Mouse (Mus musculus) liver, embryonic 14.5 days (tissue): ENCODE measurements around the gene Ywhae. TPM values are rescaled to one million over a fixed set of nuclear protein-coding genes. Genes with fewer than 3 reads are reported as not detected.

Experiments used
- ATAC-seq: fragments of 200-750 bp; cut with Nextera tagmentation; 2 replicates; pipeline ENCODE4 v1.8.0; 2017; ENCODE audit warnings: moderate number of reproducible peaks, mild to moderate bottlenecking, moderate library complexity; ENCODE audit not compliant: insufficient read depth
- DNase-seq, 3 experiments: peaks; one replicate each; pipeline ENCODE4 v3.0.0-alpha.2; 2012 to 2013; ENCODE audit warnings: low read depth in 3 of 3, low spot score in 3 of 3
- H3K27ac ChIP-seq: fragments of 300-500 bp; sonication (generic); 2 replicates; pipeline ENCODE4 v1.5.1; 2014; ENCODE audit warnings: moderate library complexity, mild to moderate bottlenecking, control low read depth, inconsistent platforms
- H3K27me3 ChIP-seq: fragments of 300-500 bp; sonication (generic); 2 replicates; pipeline ENCODE4 v1.6.1; 2014; ENCODE audit warnings: mild to moderate bottlenecking, low read length, moderate library complexity; ENCODE audit not compliant: control insufficient read depth, insufficient read depth
- H3K36me3 ChIP-seq: fragments of 300-500 bp; sonication (generic); replicated peaks from 2 replicates; pipeline ENCODE4 v1.6.1; 2014; ENCODE audit warnings: low read depth; ENCODE audit not compliant: control insufficient read depth, insufficient read depth
- H3K4me1 ChIP-seq, 2 experiments: fragments of 200-500 bp in 1 of 2; fragments of 300-500 bp in 1 of 2; sonication (generic) in 1 of 2; replicated peaks; 2 replicates each; pipeline ENCODE4 v1.6.1; 2012 to 2014; ENCODE audit warnings: antibody characterized with exemption in 1 of 2, inconsistent platforms in 1 of 2, low read length in 1 of 2; ENCODE audit not compliant: control insufficient read depth in 2 of 2, insufficient read depth in 2 of 2
- H3K4me2 ChIP-seq: fragments of 300-500 bp; sonication (generic); 2 replicates; pipeline ENCODE4 v1.6.1; 2014; ENCODE audit warnings: low read depth, mild to moderate bottlenecking, control low read depth, moderate library complexity
- H3K4me3 ChIP-seq, 2 experiments: fragments of 200-500 bp in 1 of 2; fragments of 300-500 bp in 1 of 2; sonication (generic) in 1 of 2; 2 replicates each; pipeline ENCODE4 v1.5.1; 2012 to 2014; ENCODE audit warnings: low read depth in 2 of 2, low read length in 2 of 2, mild to moderate bottlenecking in 2 of 2, control low read depth in 1 of 2, inconsistent platforms in 1 of 2, moderate library complexity in 1 of 2; ENCODE audit not compliant: insufficient read depth in 1 of 2
- H3K9ac ChIP-seq: fragments of 300-500 bp; sonication (generic); replicated peaks from 2 replicates; pipeline ENCODE4 v1.6.1; 2014; ENCODE audit warnings: mild to moderate bottlenecking, control low read depth, moderate library complexity
- H3K9me3 ChIP-seq: fragments of 300-500 bp; sonication (generic); 2 replicates; pipeline ENCODE4 v1.6.1; 2016; ENCODE audit warnings: low read length, mixed read lengths; ENCODE audit not compliant: control insufficient read depth
- CTCF ChIP-seq: IDR thresholded peaks from 2 replicates; pipeline ENCODE4 v1.5.1; 2016; ENCODE audit warnings: antibody characterized with exemption, low read depth, control low read depth
- EP300 ChIP-seq: IDR thresholded peaks from 2 replicates; pipeline ENCODE4 v1.6.1; 2016; ENCODE audit warnings: antibody characterized with exemption, low read depth
- whole genome bisulfite sequencing: fragments of 180-500 bp; shearing (Covaris S2); extraction: QIAGEN DNeasy Blood & Tissue Kit; methylation state at CpG from one replicate; pipeline ENCODE4 v1.1.7; 2014; ENCODE audit not compliant: insufficient replicate concordance; 5-methylcytosine and 5-hydroxymethylcytosine counted together
- polyA plus RNA-seq, 2 experiments: library from polyadenylated mRNA; depleted of rRNA in 1 of 2; stranded (reverse) in 1 of 2; unstranded in 1 of 2; fragments of >200 nt; fragmentation: Nextera tagmentation in 1 of 2; extraction: Ambion mirVana in 1 of 2; gene quantifications; 2 replicates each; pipeline versions ENCODE4 v1.2.1 to v1.2.3; 2012 to 2014

The Ywhae gene
- polyA plus RNA-seq, 2 experiments, result 175 to 231 TPM

GRCm38 (mm10) chr11:75783799-75784198 is 51.1 kb downstream of the Ywhae start:
- Histone ChIP-seq H3K27ac (no peak overlapping the region), H3K4me1 (no peaks in the 10 kb centered on the region), H3K9ac (no peak overlapping the region), H3K27me3 (no peaks in the 10 kb centered on the region), H3K4me2 (no peak overlapping the region), H3K36me3 (no peaks in the 10 kb centered on the region), H3K9me3 (no peaks in the 10 kb centered on the region), H3K4me3 (no peak overlapping the region)
- ATAC-seq (no peak), DNase-seq (no peak)
- TF ChIP-seq EP300, result no peak
- TF ChIP-seq CTCF, result no peak
- WGBS, result 56% methylated on average over 5 of the region's 5 CpGs

DNA sequence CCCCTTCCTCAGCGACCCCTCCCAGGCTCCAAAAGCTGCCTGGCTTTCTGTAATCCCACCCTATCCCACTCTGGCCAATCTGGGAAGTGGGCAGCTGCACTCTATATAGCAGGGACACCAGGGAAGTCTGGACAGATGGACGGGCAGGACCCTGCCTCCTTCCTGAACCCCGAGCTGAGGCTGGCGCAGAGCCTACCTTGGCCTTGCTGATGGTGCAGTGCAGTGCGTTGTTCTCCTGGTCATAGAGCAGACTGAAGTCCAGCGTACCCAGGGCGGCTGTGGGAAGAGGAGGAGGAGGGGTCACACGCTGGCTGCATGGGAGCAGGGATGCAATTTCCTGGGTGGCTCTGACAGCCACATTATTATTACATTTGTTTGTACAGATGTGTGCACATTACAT is 53.2 kb downstream of the Ywhae start:
- 50% methylated on average over 8 of the region's 8 CpGs for WGBS
- no peak overlapping the region for H3K4me3 ChIP-seq
- no peak overlapping the region for H3K27ac ChIP-seq
- H3K4me1 ChIP-seq, result no peaks in the 10 kb centered on the region
- no peaks in the 10 kb centered on the region for H3K9me3 ChIP-seq
- no peak overlapping the region for H3K4me2 ChIP-seq
- no peaks in the 10 kb centered on the region for H3K27me3 ChIP-seq
- TF ChIP-seq CTCF (no peak), EP300 (no peak)
- ATAC-seq (no peak), DNase-seq (no peak)
- no peak overlapping the region for H3K9ac ChIP-seq
- no peaks in the 10 kb centered on the region for H3K36me3 ChIP-seq

GRCm38 (mm10) chr11:75792535-75792934 is 59.9 kb downstream of the Ywhae start:
- H3K9ac ChIP-seq, result no peak overlapping the region
- no peaks in the 10 kb centered on the region for H3K9me3 ChIP-seq
- no peaks in the 10 kb centered on the region for H3K36me3 ChIP-seq
- TF ChIP-seq EP300 (no peak), CTCF (no peak)
- no peak overlapping the region for H3K4me3 ChIP-seq
- peaks cover 37% of the 10 kb centered on the region for H3K27me3 ChIP-seq
- no peak for ATAC-seq
- H3K27ac ChIP-seq, result no peak overlapping the region
- H3K4me2 ChIP-seq, result no peak overlapping the region
- 44% methylated on average over 5 of the region's 5 CpGs for WGBS
- no peak for DNase-seq
- no peaks in the 10 kb centered on the region for H3K4me1 ChIP-seq

DNA sequence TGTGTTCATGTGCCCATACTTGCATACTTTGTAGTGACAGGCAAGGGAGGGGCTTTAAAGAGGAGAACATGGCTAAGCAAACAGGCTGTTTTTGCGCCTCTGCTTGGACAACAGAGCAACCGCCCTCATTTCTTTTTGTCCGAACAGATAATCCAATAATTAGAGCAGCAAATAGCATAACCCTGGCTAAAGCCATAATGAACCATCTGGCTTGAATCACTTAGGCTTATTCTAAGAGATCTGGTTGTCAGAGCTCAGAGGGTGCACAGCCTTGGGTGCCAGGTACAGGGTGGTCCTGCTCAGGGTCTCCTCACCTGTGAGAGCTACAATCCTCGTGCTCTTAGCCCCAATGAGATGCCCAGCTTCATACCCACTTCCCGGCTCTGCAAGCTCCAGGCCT is 60.7 kb downstream of the Ywhae start:
- H3K9me3 ChIP-seq, result no peaks in the 10 kb centered on the region
- no peaks in the 10 kb centered on the region for H3K36me3 ChIP-seq
- H3K4me2 ChIP-seq, result no peak overlapping the region
- ATAC-seq, result no peak
- no peak overlapping the region for H3K27ac ChIP-seq
- TF ChIP-seq CTCF (no peak), EP300 (no peak)
- no peak overlapping the region for H3K4me3 ChIP-seq
- no peak overlapping the region for H3K9ac ChIP-seq
- 63% methylated on average over 5 of the region's 5 CpGs for WGBS
- H3K4me1 ChIP-seq, result no peaks in the 10 kb centered on the region
- peaks cover 37% of the 10 kb centered on the region for H3K27me3 ChIP-seq
- DNase-seq, result no peak

GRCm38 (mm10) chr11:75794602-75795320 is 62.1 kb downstream of the Ywhae start:
- Histone ChIP-seq H3K4me3 (peak overlapping the region in 1 of 2 experiments; percentile 22; a peak in 1 of 4 replicates), H3K9me3 (no peaks in the 10 kb centered on the region), H3K36me3 (no peaks in the 10 kb centered on the region), H3K4me2 (peak overlapping the region; percentile 27; the same call in 1 of the 2 replicates), H3K9ac (no peak overlapping the region), H3K27ac (no peak overlapping the region), H3K4me1 (no peaks in the 10 kb centered on the region), H3K27me3 (peaks cover 37% of the 10 kb centered on the region)
- WGBS, result 7% methylated on average over 45 of the region's 45 CpGs
- ATAC-seq, result no peak
- DNase-seq, result no peak
- no peak for TF ChIP-seq CTCF
- TF ChIP-seq EP300, result no peak
